In genomic region chr5:91518946-91519345, GRCm38 (mm10) we compare ENCODE assay signal across 8 mouse cellular contexts. TPM values are rescaled to one million over a fixed set of nuclear protein-coding genes. Genes with fewer than 3 reads are reported as not detected.
DNase-seq lines count a peak whose midpoint lies in the region; ATAC-seq and TF ChIP-seq lines count a peak whose summit lies in the region.

No protein-coding gene starts in this region.

- TF ChIP-seq POLR2A in testis, adult 2 months (IDR thresholded peaks at IDR 0.05; ENCODE audit: control insufficient read depth, low read depth, low read length), result no peak

- peak overlapping the region; percentile 93; the same call in 1 of the 2 replicates for H3K4me2 ChIP-seq in midbrain, embryonic 11.5 days

- intact Hi-C loops in heart, postnatal 36 days (cut with DNase I), result loop anchor here (1.0 to 10.0 kb wide), 3 partner anchors 87 to 596 kb away; no protein-coding TSS in a partner anchor

- no peaks in the 10 kb centered on the region for H3K36me3 ChIP-seq in megakaryocyte, embryonic 14.5 days (replicated peaks; ENCODE audit: low read length)
- no peaks in the 10 kb centered on the region for H3K36me3 ChIP-seq in forebrain, embryonic 10.5 days (replicated peaks)
- H3K36me3 ChIP-seq in limb, embryonic 10.5 days, result no peaks in the 10 kb centered on the region
- H3K36me3 ChIP-seq in midbrain, embryonic 11.5 days (ENCODE audit: control insufficient read depth, insufficient read depth, low read length), result no peaks in the 10 kb centered on the region
- no peaks in the 10 kb centered on the region for H3K36me3 ChIP-seq in testis, adult 2 months (ENCODE audit: control insufficient read depth, insufficient read depth, low read length)

- H3K27me3 ChIP-seq in megakaryocyte, embryonic 14.5 days (replicated peaks), result peaks cover 11% of the 10 kb centered on the region
- peaks cover 39% of the 10 kb centered on the region for H3K27me3 ChIP-seq in forebrain, embryonic 10.5 days (ENCODE audit: poor library complexity, severe bottlenecking)
- H3K27me3 ChIP-seq in limb, embryonic 10.5 days (ENCODE audit: low read depth, poor library complexity, severe bottlenecking), result peaks cover 27% of the 10 kb centered on the region
- H3K27me3 ChIP-seq in midbrain, embryonic 11.5 days (ENCODE audit: control insufficient read depth, insufficient read depth, low read length), result peaks cover 10% of the 10 kb centered on the region; the same call in 1 of the 2 replicates
- no peaks in the 10 kb centered on the region; the same call in 1 of the 2 replicates for H3K27me3 ChIP-seq in testis, adult 2 months (ENCODE audit: control insufficient read depth, insufficient read depth, low read length)

- H3K4me1 ChIP-seq in megakaryocyte, embryonic 14.5 days, result peaks cover 36% of the 10 kb centered on the region
- H3K4me1 ChIP-seq in forebrain, embryonic 10.5 days, result peaks cover 32% of the 10 kb centered on the region
- H3K4me1 ChIP-seq in limb, embryonic 10.5 days, result peaks cover 30% of the 10 kb centered on the region
- peaks cover 12% of the 10 kb centered on the region for H3K4me1 ChIP-seq in midbrain, embryonic 11.5 days (ENCODE audit: control insufficient read depth, insufficient read depth, low read length)
- H3K4me1 ChIP-seq in testis, adult 2 months (ENCODE audit: control insufficient read depth, insufficient read depth, low read length), result peaks cover 5% of the 10 kb centered on the region

- peak overlapping the region; percentile 96 for H3K4me3 ChIP-seq in megakaryocyte, embryonic 14.5 days (replicated peaks)
- peak overlapping the region; percentile 65 for H3K4me3 ChIP-seq in forebrain, embryonic 10.5 days
- H3K4me3 ChIP-seq in limb, embryonic 10.5 days, result peak overlapping the region; percentile 64
- H3K4me3 ChIP-seq in midbrain, embryonic 11.5 days (ENCODE audit: low read depth, low read length), result peak overlapping the region; percentile 6; the same call in 1 of the 2 replicates
- peak overlapping the region; percentile 81 for H3K4me3 ChIP-seq in testis, adult 2 months (ENCODE audit: control insufficient read depth, low read depth, low read length)

- 0 out of 2 replicates have a peak overlapping the region, but pooled peaks have one; percentile 79 for H3K27ac ChIP-seq in forebrain, embryonic 10.5 days
- H3K27ac ChIP-seq in limb, embryonic 10.5 days, result no peak overlapping the region
- no peak overlapping the region for H3K27ac ChIP-seq in midbrain, embryonic 11.5 days (ENCODE audit: low read depth, low read length)
- no peak overlapping the region for H3K27ac ChIP-seq in testis, adult 2 months (ENCODE audit: control insufficient read depth, insufficient read depth, low read depth, low read length)

- no peak overlapping the region for H3K9ac ChIP-seq in midbrain, embryonic 11.5 days (ENCODE audit: low read length)

- 48% methylated on average over 7 of the region's 7 CpGs for WGBS in forebrain, embryonic 10.5 days
- 34% methylated on average over 7 of the region's 7 CpGs for WGBS in limb, embryonic 10.5 days
- 28% methylated on average over 7 of the region's 7 CpGs for WGBS in midbrain, embryonic 11.5 days

- DNase-seq in forebrain, embryonic 10.5 days (ENCODE audit: extremely low spot score, low spot score), result no peak
- peak; percentile 43 to 54 for DNase-seq in heart, postnatal 36 days
- no peak for DNase-seq in limb, embryonic 10.5 days (ENCODE audit: low spot score)
- peak; percentile 90 for DNase-seq in midbrain, embryonic 11.5 days (ENCODE audit: low spot score, missing footprints)
- DNase-seq in right cerebral cortex, postnatal 14 days, result no peak

- no peaks in the 10 kb centered on the region for H3K9me3 ChIP-seq in megakaryocyte, embryonic 14.5 days
- no peaks in the 10 kb centered on the region for H3K9me3 ChIP-seq in forebrain, embryonic 10.5 days
- no peaks in the 10 kb centered on the region for H3K9me3 ChIP-seq in limb, embryonic 10.5 days (replicated peaks)
- H3K9me3 ChIP-seq in midbrain, embryonic 11.5 days (ENCODE audit: control insufficient read depth, low read length), result no peaks in the 10 kb centered on the region

- no peak for TF ChIP-seq CTCF in testis, adult 2 months (IDR thresholded peaks at IDR 0.05; ENCODE audit: control insufficient read depth, insufficient read depth, insufficient replicate concordance, low read depth, low read length)

- ATAC-seq in megakaryocyte, adult 5-6 weeks (ENCODE audit: poor library complexity, severe bottlenecking), result no peak
- no peak for ATAC-seq in midbrain, embryonic 11.5 days (ENCODE audit: low FRiP score)

RNA-seq across cellular contexts. Expression of gene Parm1, which starts 1.5 kb away (rescaled TPM):
- polyA plus RNA-seq in megakaryocyte, embryonic 14.5 days (2012; ENCODE audit: insufficient read depth, low replicate concordance), result 3.1 and 3.4 TPM in 2 replicates
- total RNA-seq in megakaryocyte, adult 5-6 weeks (2015), result 0.07 and 0.11 TPM in 2 replicates
- not detected in 2 replicates for total RNA-seq in megakaryocyte, adult 5-6 weeks (2017)
- polyA plus RNA-seq in forebrain, embryonic 10.5 days (2016; fragmentation: Nextera tagmentation; extraction: Ambion mirVana), result 15.1 and 17.3 TPM in 2 replicates
- 10 to 100 TPM; 57.1 to 57.7 TPM for total RNA-seq in heart, postnatal 36 days (2021)
- 3.6 and 4.8 TPM in 2 replicates for polyA plus RNA-seq in limb, embryonic 10.5 days (2016; fragmentation: Nextera tagmentation; extraction: Ambion mirVana)
- polyA plus RNA-seq in midbrain, embryonic 11.5 days (2014; fragmentation: Nextera tagmentation; extraction: Ambion mirVana), result 17.5 and 17.6 TPM in 2 replicates
- 0.81 and 0.99 TPM in 2 replicates for polyA plus RNA-seq in testis, adult 2 months (2012; rRNA removed)

Comparison
In these comparisons a context has a peak if more than half of its experiments do, and no peak if none do; other contexts are left out.
1. H3K4me3 ChIP-seq: peak in every context shown above with its lines; median percentile 96 in megakaryocyte, embryonic 14.5 days; 81 in testis, adult 2 months; 65 in forebrain, embryonic 10.5 days; 64 in limb, embryonic 10.5 days; 6 in midbrain, embryonic 11.5 days.
2. DNase-seq: peak in heart, postnatal 36 days (2 of 2) and midbrain, embryonic 11.5 days (single experiment); none in forebrain, embryonic 10.5 days (single experiment), limb, embryonic 10.5 days (single experiment) and right cerebral cortex, postnatal 14 days (single experiment).